Mouse (Mus musculus): ENCODE measurements around the gene Gm4858. TPM values are rescaled to one million over a fixed set of nuclear protein-coding genes. Genes with fewer than 3 reads are reported as not detected.
A peak's percentile ranks its signal among the peaks of the same experiment; 100 is the strongest.
"Not testable (repeated sequence)": the region's sequence is repeated elsewhere in the genome, so short reads cannot be mapped to it uniquely, and the experiment has no call there.

Gm4858 gene
- not detected in 2 replicates for polyA plus RNA-seq (2015; fragmentation: Nextera tagmentation; extraction: Ambion mirVana)

GRCm38 (mm10) chr3:93068523-93068922, at the start of gene Gm4858:
Gm4858 (plus strand) TSS chr3:93068823.
- H3K9me3 ChIP-seq; H3K4me1 ChIP-seq (replicated peaks); H3K27me3 ChIP-seq; H3K4me3 ChIP-seq; ATAC-seq (ENCODE audit: low read depth); H3K9ac ChIP-seq; H3K27ac ChIP-seq (replicated peaks); H3K36me3 ChIP-seq; H3K4me2 ChIP-seq: not testable (repeated sequence)

- Histone ChIP-seq H3K27ac (replicated peaks) (no peak within 1 kb of the TSS), H3K36me3 (no peaks in the 10 kb centered on the region), H3K27me3 (no peaks in the 10 kb centered on the region), H3K4me1 (replicated peaks) (peaks cover 8% of the 10 kb centered on the region; the same call in 1 of the 2 replicates), H3K9ac (no peak within 1 kb of the TSS), H3K4me3 (no peak within 1 kb of the TSS), H3K9me3 (no peaks in the 10 kb centered on the region), H3K4me2 (no peak within 1 kb of the TSS)
- WGBS, result 93% methylated on average over 2 of the region's 2 CpGs
- ATAC-seq (ENCODE audit: low read depth), result no peak
These were observed 49.7 kb upstream of the Gm4858 start, which contains the start of gene Lce1m for GRCm38 (mm10) chr3:93018960-93019359. Lce1m (minus strand) TSS chr3:93019060.

DNA sequence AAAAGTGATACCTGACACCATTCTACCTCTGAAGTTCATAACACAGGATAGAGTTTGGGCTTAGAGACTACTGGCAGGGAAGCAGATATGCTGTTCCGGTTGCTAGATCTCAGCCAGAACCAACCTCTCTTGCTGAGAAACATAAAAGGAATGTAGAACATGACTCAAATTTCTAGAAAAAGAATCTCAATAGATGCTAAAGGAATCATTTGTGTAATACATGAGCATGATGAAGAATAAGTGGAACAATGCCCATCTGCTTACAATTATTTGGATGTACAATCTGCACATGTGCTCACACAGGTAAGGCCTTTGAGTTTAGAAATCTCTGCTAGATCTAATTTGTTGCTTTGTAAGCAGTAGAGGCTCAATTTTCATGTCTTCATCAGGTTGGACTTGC, 47.5 kb upstream of the Gm4858 start:
- no peak overlapping the region for H3K4me2 ChIP-seq
- ATAC-seq (ENCODE audit: low read depth), result no peak
- WGBS, result 91% methylated on average over 1 of the region's 1 CpGs

DNA sequence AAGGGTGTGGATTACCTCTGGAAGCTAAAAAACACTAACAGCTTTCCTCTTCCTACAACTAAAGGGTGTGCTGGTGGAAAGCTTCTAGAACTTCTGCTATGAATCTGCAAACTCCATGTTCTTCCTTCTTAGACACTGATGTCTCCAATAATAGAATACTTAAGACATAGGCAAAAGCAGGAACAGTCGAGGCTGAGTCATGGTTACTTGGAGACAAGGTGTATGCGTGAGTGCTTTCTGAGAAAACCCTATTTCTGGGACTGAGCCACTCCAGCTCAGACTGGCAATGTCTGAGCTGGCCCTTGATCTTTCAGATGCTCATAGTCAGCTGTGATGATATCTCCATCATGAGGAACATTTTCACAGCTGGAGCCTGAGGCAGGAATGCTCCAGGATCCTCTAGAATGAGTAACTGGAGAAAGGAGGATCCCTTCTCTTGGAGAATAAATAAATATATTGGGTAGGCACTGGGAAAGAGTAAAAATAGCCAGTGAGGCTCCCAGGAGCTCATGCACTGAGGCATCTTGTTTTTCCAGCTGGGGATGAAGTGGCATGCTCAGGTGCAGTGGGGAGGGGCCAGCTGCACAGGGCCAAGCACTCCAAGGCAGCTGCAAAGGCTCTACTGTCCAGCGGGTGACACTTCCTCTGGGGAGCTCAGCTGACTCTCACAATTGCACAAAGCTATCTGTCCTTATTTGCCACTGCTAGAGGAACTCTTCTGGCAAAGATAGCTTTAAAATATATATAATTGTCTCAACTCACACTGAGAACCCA, 45.0 kb upstream of the Gm4858 start:
- Histone ChIP-seq H3K27me3 (no peaks in the 10 kb centered on the region), H3K9me3 (no peaks in the 10 kb centered on the region), H3K9ac (no peak overlapping the region), H3K4me1 (replicated peaks) (no peaks in the 10 kb centered on the region), H3K36me3 (no peaks in the 10 kb centered on the region), H3K27ac (replicated peaks) (no peak overlapping the region), H3K4me2 (no peak overlapping the region), H3K4me3 (no peak overlapping the region)
- WGBS, result 93% methylated on average over 3 of the region's 3 CpGs
- no peak for ATAC-seq (ENCODE audit: low read depth)

More for the DNA sequence above, 47.5 kb upstream of the Gm4858 start:
- no peak overlapping the region for H3K9ac ChIP-seq
- H3K27me3 ChIP-seq, result no peaks in the 10 kb centered on the region
- H3K36me3 ChIP-seq, result no peaks in the 10 kb centered on the region
- no peak overlapping the region for H3K27ac ChIP-seq (replicated peaks)
- H3K4me1 ChIP-seq (replicated peaks), result no peaks in the 10 kb centered on the region
- H3K4me3 ChIP-seq, result no peak overlapping the region
- no peaks in the 10 kb centered on the region for H3K9me3 ChIP-seq

GRCm38 (mm10) chr3:93025486-93025885, 43.1 kb upstream of the Gm4858 start:
- no peaks in the 10 kb centered on the region for H3K36me3 ChIP-seq
- WGBS, result 78% methylated on average over 2 of the region's 2 CpGs
- no peaks in the 10 kb centered on the region for H3K27me3 ChIP-seq
- no peaks in the 10 kb centered on the region for H3K9me3 ChIP-seq
- H3K4me3 ChIP-seq, result no peak overlapping the region
- no peak overlapping the region for H3K4me2 ChIP-seq
- no peaks in the 10 kb centered on the region for H3K4me1 ChIP-seq (replicated peaks)
- H3K27ac ChIP-seq (replicated peaks), result no peak overlapping the region
- no peak for ATAC-seq (ENCODE audit: low read depth)
- no peak overlapping the region for H3K9ac ChIP-seq

DNA sequence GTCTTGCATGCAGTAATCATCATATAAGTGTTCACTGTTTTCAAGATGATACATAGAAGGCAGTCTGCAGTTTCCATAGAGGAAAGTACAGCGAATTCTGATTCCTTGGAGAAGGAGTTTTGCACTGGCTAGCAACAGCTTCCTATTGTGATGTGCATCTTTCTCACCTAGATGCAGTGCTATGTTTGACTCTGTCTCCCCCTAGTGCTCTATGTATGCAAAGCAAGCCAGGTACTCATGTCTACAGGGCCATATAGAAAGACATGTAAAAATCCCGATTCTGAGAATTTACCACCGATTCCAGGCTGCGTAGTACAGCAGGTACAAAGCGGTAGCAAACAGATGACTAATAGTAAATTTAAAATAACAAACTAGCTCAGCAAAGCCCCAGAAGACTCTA, 37.2 kb upstream of the Gm4858 start:
- Histone ChIP-seq H3K9me3 (no peaks in the 10 kb centered on the region), H3K4me1 (replicated peaks) (no peaks in the 10 kb centered on the region), H3K36me3 (no peaks in the 10 kb centered on the region), H3K27me3 (no peaks in the 10 kb centered on the region), H3K4me2 (no peak overlapping the region), H3K9ac (no peak overlapping the region), H3K27ac (replicated peaks) (no peak overlapping the region), H3K4me3 (no peak overlapping the region)
- ATAC-seq (ENCODE audit: low read depth), result peak; percentile 93
- WGBS, result 66% methylated on average over 5 of the region's 5 CpGs

GRCm38 (mm10) chr3:93050182-93050581, 18.4 kb upstream of the Gm4858 start:
- Histone ChIP-seq H3K4me3 (no peak overlapping the region), H3K27me3 (no peaks in the 10 kb centered on the region), H3K36me3 (no peaks in the 10 kb centered on the region), H3K9ac (no peak overlapping the region), H3K4me2 (no peak overlapping the region), H3K9me3 (no peaks in the 10 kb centered on the region), H3K4me1 (replicated peaks) (no peaks in the 10 kb centered on the region), H3K27ac (replicated peaks) (no peak overlapping the region)
- no peak for ATAC-seq (ENCODE audit: low read depth)
- 98% methylated on average over 1 of the region's 1 CpGs for WGBS

DNA sequence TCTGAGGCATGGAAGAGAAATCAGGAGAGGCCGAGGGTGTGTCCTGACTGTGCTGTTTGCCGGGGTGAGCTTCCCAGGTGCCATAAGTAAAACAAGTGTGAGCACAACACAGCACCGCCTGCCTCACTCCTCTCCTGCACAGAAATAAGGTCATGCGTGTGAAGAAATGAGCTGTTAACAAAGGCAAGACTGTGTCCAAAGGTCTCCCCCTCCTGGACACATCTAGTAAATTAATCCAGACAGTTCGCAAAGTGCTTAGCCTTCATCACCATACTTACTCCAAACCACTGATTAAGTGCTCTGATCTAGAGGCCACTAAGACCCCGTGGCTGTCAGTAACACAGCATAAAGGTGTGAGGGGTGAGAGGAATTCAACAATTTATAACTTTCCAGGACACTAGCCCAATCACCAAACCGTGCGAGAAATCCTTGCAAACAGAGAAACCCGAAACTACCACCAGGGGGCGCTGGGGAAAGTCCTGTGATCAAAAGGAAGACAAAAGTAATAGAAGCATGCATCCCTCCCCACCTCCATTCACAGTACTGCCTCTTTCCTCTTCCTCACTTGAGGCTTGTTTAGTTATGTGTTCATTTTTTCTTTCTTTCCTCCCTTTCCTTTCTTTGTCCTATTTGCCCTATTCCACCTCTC, 15.7 kb upstream of the Gm4858 start:
- Histone ChIP-seq H3K4me1 (replicated peaks) (no peaks in the 10 kb centered on the region), H3K4me3 (no peak overlapping the region), H3K36me3 (no peaks in the 10 kb centered on the region), H3K27ac (replicated peaks) (no peak overlapping the region), H3K4me2 (no peak overlapping the region), H3K9me3 (no peaks in the 10 kb centered on the region), H3K27me3 (no peaks in the 10 kb centered on the region), H3K9ac (no peak overlapping the region)
- 56% methylated on average over 10 of the region's 10 CpGs for WGBS
- ATAC-seq (ENCODE audit: low read depth), result no peak

- H3K4me2 ChIP-seq, result no peak overlapping the region
- H3K4me3 ChIP-seq, result no peak overlapping the region
- no peak overlapping the region for H3K9ac ChIP-seq
- no peaks in the 10 kb centered on the region for H3K9me3 ChIP-seq
- H3K36me3 ChIP-seq, result no peaks in the 10 kb centered on the region
- no peaks in the 10 kb centered on the region for H3K4me1 ChIP-seq (replicated peaks)
- no peak overlapping the region for H3K27ac ChIP-seq (replicated peaks)
- WGBS, result 82% methylated on average over 2 of the region's 2 CpGs
- no peak for ATAC-seq (ENCODE audit: low read depth)
- no peaks in the 10 kb centered on the region for H3K27me3 ChIP-seq
These were observed 18.0 kb downstream of the Gm4858 start for GRCm38 (mm10) chr3:93086631-93087030.

DNA sequence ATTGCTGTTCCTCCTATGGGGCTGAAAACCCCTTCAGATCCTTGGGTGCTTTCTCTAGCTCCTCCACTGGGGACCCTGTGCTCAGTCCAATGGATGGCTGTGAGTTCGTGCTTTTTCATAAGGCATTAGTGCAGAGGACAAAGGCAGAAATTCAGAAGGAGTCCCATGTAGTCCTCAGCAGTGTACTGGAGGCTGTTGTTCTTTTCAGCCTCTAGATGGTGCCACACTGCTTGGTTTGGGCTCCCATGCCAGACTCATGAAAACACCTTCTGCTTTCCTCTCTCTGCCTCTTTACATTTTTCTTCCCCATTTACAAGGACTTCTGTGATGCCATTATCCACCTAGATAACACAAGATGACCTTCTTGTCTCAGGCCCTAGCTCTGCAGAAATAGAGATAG, 25.0 kb downstream of the Gm4858 start:
- H3K27ac ChIP-seq (replicated peaks); H3K36me3 ChIP-seq; ATAC-seq (ENCODE audit: low read depth); H3K4me1 ChIP-seq (replicated peaks); H3K9ac ChIP-seq; H3K9me3 ChIP-seq; H3K4me2 ChIP-seq; H3K4me3 ChIP-seq; H3K27me3 ChIP-seq: not testable (repeated sequence)
- 21% methylated on average over 1 of the region's 1 CpGs for WGBS

- Histone ChIP-seq H3K4me3 (no peak overlapping the region), H3K27me3 (no peaks in the 10 kb centered on the region), H3K9me3 (no peaks in the 10 kb centered on the region), H3K27ac (replicated peaks) (no peak overlapping the region), H3K4me2 (no peak overlapping the region), H3K4me1 (replicated peaks) (no peaks in the 10 kb centered on the region), H3K36me3 (no peaks in the 10 kb centered on the region), H3K9ac (no peak overlapping the region)
- ATAC-seq (ENCODE audit: low read depth), result no peak
- 70% methylated on average over 2 of the region's 2 CpGs for WGBS
These were observed 27.8 kb downstream of the Gm4858 start for GRCm38 (mm10) chr3:93096447-93096846.

GRCm38 (mm10) chr3:93111668-93112067, 43.0 kb downstream of the Gm4858 start:
- no peak for ATAC-seq (ENCODE audit: low read depth)
- 41% methylated on average over 5 of the region's 5 CpGs for WGBS
- H3K27me3 ChIP-seq, result no peaks in the 10 kb centered on the region
- H3K9ac ChIP-seq, result no peak overlapping the region
- H3K9me3 ChIP-seq, result no peaks in the 10 kb centered on the region
- no peaks in the 10 kb centered on the region for H3K4me1 ChIP-seq (replicated peaks)
- no peak overlapping the region for H3K4me3 ChIP-seq
- no peaks in the 10 kb centered on the region for H3K36me3 ChIP-seq
- H3K4me2 ChIP-seq, result no peak overlapping the region
- H3K27ac ChIP-seq (replicated peaks), result no peak overlapping the region

Measured in neural tube, embryonic 13.5 days (tissue).